Mouse (Mus musculus) layer of hippocampus, adult 9-11 months (tissue): ENCODE measurements around the gene Ctsc.
A peak's percentile ranks its signal among the peaks of the same experiment; 100 is the strongest.
"Not testable (repeated sequence)": the region's sequence is repeated elsewhere in the genome, so short reads cannot be mapped to it uniquely, and the experiment has no call there.

ENCODE experiments used
- DNase-seq: peaks from one replicate; pipeline ENCODE4 v3.0.0; 2022

The Ctsc gene

DNA sequence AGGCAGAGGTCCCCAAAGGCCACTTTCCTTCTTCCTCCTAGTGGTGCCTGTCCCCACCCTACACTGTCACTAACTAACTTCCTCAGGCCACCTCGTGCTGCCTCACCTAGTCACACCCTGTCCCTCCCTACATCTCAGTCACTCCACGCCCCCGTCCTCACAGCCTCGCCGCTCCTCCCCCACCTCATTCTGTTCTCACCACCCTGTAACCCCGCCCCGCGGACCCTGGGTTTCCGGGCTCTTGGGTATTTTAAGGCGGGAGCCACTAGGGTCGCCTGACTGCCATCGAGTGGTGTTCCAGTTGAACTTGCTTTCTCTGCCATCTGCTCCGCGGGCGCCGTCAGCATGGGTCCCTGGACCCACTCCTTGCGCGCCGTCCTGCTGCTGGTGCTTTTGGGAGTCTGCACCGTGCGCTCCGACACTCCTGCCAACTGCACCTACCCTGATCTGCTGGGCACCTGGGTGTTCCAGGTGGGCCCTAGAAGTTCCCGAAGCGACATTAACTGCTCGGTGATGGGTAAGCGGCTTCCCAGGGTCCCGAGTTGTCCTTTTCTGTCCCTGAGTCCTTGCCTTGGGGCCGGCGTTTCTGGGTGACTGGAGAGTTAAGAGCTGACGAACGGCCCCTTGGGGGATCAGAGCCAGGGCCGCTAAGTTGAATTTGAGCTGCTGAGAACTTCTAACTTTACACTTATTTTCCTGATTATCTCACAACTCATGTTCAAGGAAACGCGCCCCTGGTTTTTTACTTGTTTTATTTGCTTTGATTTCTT, at the start of gene Ctsc:
Gene Ctsc (plus strand): TSS at position 228 of the 770 bp plus-strand sequence.
- peak; percentile 86 for DNase-seq

DNA sequence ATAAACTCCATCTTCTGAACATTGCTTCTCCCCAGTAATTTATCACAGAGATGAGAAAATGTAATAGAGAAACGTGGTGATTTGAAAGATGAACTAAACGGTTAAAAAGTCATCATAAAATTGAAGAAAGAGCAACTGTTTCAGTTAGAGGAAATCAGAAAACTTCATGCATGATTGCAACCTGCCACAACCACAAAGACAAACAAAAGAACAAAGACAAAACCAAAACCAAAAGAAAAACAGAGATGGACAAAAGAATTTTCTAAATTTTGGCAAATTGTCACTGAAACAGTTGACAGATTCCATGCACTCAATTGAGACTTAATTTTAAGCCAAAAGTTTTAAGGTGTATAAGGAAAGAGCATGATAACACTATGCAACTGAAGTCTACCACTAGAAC, 48.8 kb upstream of the Ctsc start:
- no peak for DNase-seq

DNA sequence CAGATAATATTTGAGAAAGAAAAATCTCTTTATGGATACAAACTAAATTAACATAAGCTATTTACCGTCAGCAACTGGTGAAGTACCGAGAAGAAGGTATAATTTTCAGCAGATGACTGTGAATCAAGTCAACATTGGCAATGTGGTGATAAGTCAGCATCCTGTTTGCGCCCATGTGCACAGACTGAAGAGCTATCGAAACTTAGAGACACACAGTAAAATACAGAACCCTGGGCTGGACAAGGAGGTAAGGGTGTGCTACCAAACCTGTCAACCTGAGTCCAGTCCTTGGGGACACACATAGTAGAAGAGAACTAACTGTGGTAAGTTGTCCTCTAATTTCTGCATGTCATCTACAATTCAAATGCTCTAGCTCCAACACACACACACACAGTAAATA, 47.8 kb upstream of the Ctsc start:
- DNase-seq, result no peak

- DNase-seq, result no peak
These were observed 46.9 kb upstream of the Ctsc start for GRCm38 (mm10) chr7:88230756-88231522.

- no peak for DNase-seq
These were observed 34.8 kb upstream of the Ctsc start for GRCm38 (mm10) chr7:88243059-88243458.

DNA sequence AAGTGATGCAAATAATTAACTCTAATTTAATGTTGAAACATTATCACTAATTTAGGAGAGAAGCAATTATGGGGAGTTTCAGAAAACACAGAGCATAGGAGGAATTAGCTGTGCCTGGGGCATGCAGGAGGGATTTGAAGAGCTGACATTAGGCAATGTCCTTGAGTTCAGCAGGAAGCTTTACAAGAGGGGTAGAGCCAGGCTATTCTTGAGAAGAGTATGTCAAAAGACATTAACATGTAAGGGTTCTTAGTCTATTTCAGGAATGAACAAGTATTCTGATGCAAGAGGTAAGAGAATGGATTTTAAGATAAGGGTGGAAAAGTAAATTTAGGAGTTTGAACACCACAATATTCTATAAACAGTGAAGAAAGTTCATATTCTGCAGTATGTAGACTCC, 33.4 kb upstream of the Ctsc start:
- DNase-seq, result no peak

- not testable (repeated sequence) for DNase-seq
These were observed 27.5 kb upstream of the Ctsc start for GRCm38 (mm10) chr7:88250380-88250779.

GRCm38 (mm10) chr7:88251535-88251934, 26.4 kb upstream of the Ctsc start:
- peak; percentile 22 for DNase-seq

DNA sequence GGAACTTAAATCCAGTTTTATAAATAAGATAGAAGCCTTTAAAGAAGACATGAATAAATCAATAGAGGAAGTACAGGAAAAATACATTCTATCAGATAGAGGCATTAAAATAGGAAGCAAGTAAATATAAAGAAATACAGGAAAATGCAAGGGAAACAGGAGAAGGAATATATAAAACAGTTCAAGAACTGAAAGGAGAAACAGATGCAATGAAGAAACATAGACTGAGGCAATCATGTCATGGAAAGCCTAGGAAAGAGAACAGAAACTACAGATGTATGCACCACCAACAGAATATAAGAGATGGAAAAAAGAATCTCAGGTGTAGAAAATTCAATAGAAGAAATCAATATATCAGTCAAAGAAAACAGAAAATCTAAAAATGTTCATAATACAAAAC, 25.8 kb upstream of the Ctsc start:
- no peak for DNase-seq

DNA sequence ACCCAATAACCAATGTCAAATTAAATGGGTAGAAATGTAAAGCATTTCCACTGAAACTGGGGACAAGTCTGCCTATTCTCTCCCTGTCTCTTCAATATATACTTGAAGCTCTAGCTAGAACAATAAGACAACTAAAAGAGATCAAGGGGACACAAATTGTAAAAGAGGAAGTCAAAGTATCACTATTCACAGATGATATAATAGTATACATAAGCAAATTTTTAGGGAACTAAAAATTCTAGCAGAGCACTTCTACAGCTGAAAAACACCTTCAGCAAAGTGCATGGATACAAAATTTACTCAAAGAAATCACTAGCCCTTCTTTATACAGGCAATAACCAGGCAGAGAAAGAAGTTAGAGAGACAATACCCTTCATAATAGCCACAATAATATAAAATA, 23.0 kb upstream of the Ctsc start:
- DNase-seq, result no peak

DNA sequence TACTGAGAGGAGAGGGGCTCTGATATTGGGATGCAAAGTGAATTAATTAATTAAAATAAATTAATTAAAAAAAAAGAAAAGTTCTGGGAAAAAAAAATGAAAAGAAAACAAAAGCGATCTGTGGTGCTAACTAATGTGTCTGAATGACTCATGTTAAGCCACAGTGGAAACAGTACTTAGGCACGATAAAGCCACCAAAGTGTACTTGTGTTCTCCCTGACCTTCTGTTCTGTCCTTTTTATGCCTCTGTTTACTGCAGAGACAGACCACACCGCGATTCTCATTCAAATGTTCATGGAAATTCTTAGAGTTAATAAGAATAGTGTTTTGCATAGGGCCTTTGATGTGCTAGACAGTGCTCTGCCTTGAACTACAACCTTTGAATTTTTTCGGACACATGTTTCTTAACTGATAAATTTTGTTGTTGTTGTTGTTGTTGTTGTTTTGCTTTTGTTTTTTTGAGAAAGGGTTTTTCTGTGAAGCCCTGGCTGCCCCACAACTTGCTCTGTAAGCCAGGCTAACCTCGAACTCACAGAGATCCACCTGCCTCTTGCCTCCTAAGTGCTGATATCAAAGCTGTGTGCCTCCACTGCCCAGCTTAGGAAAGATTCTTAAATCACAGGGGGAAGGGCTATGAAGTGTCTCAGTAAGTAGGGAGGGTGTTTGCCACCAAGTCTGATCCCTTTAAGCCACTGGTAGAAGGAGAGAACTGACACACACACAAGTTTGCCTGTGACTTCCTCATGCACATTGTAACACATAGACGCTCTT, 18.5 kb upstream of the Ctsc start:
- no peak for DNase-seq

DNA sequence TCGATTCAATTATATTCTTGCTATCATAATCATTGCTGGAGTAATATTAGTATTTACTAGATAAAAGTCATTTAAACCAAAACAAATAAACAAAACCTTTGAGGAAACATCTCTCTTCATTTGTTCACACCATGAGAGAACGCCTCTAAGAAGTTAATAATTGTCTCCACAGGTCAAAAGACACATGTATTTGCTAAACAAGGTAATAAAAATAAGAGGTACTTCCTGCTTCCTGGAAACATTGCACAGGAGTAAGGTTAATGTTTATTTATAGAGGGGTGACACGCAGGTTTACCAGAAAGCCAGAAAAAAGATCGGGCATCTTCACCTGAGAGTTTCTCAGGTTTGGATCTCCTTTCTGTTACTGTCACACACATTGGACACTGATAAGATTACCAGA, 16.1 kb upstream of the Ctsc start:
- DNase-seq, result no peak

GRCm38 (mm10) chr7:88264861-88265260, 13.0 kb upstream of the Ctsc start:
- no peak for DNase-seq

- no peak for DNase-seq
These were observed 8.0 kb upstream of the Ctsc start for GRCm38 (mm10) chr7:88269913-88270312.

- no peak for DNase-seq
These were observed 6.4 kb upstream of the Ctsc start for GRCm38 (mm10) chr7:88271531-88271930.

DNA sequence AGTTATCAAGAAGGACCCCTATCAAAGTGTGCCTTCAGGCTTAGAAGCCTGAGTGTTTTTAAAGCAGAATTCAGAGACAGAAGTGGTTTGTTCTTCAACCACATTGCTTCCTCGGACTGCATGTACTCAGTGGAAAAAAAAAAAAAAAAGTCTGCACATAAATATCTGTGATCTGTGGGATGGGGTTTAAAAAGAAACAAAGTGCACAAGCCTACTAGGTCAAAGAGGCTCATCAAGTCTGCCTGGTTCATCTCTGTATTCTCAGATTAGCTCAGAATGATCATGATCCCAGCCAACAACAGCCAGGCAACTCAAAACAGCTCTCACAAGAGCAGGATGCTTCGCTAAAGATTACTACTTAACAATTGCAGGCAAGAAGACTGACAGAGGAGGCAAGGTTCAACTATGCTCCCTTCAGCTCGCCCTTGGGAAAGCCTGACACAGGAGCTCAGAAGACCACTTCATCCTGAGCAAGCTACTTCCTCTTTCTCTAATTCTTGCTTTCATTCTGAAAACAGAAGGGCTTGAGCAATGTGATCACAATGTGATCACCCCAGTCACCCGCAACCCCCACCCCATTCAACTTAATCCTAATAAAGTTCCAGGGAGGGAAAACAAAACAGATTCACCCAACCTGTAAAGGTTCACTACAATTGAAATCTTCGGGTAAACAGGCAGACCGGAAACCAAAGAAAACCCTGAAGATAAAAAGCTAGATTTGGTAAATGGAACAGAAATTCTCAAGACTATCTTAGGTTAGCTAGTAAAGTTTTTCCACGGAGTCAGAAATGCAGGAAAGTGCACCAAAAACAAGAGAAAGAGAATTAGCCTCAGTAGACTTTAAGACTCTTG, 745 bp upstream of the Ctsc start:
- DNase-seq, result peak; percentile 33

DNA sequence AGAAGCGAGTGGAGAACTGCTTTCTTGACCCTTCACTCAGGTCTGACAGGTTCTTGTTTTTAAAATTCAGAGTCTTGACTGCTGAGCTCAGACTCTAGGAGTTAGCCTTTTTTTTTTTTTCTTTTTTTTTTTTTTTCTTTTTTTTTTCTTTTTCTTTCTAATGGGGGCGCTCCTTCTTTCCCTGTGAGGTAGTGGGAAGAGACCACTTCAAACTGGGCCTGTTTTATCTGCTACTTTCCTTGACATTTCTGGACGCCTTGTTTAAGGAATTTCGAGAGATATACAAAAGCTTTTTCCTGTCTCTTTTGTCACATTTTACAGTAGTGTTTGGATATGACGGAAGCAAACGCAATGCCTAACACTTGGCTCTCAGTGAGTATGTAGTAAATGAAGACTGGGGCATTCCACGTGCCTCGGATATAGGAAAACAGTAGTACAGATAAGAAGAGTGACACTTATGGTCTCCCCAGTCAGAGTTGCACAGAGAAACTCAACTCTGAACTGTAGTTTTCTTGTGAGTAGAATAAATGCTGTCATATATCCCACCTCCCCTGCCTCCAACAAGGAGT, 827 bp downstream of the Ctsc start:
- no peak for DNase-seq

DNA sequence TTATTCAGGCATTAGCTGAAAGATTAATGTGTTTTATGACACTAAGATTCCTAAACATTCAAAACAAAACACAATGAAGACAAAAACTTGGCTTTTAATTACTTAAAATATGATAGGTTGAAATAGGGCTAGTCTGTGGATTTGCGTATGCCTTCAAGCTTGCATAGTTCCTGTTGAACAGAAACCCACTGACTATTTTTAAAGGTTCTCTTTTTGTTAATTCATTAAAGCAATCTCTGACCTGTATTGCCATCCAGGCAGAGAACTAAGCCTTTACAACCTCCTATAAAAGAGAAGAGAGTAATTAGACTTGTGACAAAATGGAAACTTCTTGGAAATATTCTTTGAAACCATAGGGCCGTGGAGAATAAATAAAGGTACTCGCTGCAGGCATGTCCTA, 7.4 kb downstream of the Ctsc start:
- no peak for DNase-seq

DNA sequence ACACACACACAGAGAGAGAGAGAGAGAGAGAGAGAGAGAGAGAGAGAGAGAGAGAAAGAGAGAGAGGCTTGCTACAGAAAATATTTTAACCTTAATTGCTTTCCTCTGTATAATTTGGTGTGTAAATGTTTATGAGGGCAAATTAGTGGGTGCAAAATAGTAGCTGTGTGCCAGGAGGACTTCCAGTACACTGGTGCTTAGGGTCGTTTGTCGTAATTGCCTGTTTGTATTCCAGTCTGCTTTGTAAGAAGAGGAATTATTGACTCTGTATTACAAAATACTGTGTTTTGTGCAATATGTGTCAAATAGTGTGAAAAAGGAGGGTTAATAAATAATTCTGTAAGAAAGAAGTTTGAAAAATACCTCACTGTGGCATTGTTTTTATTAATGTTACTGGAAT, 13.2 kb downstream of the Ctsc start:
- no peak for DNase-seq

DNA sequence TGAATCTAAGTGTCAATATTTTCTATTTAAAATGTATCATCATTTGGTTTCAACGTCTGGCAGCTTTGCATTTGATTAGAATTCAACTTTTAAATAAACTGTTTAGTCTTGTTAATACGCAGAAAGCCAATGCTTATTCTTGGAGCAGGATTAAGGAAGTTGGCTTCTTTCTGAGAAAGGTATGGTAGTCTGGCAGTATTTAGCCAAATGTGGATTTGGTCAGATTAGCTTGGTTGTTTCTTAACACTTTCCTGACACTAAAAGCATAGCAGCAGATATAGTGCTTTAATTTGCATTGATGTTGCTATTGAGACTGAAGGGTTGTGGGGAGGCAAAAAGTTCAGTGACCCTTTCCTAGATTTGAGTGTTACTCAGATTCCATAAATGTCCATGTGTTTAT, 14.2 kb downstream of the Ctsc start:
- no peak for DNase-seq

- no peak for DNase-seq
These were observed 16.0 kb downstream of the Ctsc start for GRCm38 (mm10) chr7:88293907-88294306.

GRCm38 (mm10) chr7:88295989-88296388, 18.1 kb downstream of the Ctsc start:
- no peak for DNase-seq
